Mouse (Mus musculus) neural tube, embryonic 13.5 days (tissue): ENCODE measurements around the gene Slc2a2. TPM values are rescaled to one million over a fixed set of nuclear protein-coding genes. Genes with fewer than 3 reads are reported as not detected.
A peak's percentile ranks its signal among the peaks of the same experiment; 100 is the strongest.
"Not testable (repeated sequence)": the region's sequence is repeated elsewhere in the genome, so short reads cannot be mapped to it uniquely, and the experiment has no call there.

Source experiments
- ATAC-seq: fragments of 200-750 bp; cut with Nextera tagmentation; 2 replicates; pipeline ENCODE4 v1.8.0; 2017; ENCODE audit warnings: low read depth, mild to moderate bottlenecking, moderate TSS enrichment, moderate library complexity
- H3K27ac ChIP-seq: fragments of 300-500 bp; sonication (generic); replicated peaks from 2 replicates; pipeline ENCODE4 v1.5.1; 2015; ENCODE audit warnings: moderate library complexity, mild to moderate bottlenecking, inconsistent platforms
- H3K27me3 ChIP-seq: fragments of 300-500 bp; sonication (generic); 2 replicates; pipeline ENCODE4 v1.6.1; 2015; ENCODE audit warnings: mild to moderate bottlenecking, inconsistent platforms
- H3K36me3 ChIP-seq: fragments of 300-500 bp; sonication (generic); 2 replicates; pipeline ENCODE4 v1.6.1; 2015; ENCODE audit warnings: mild to moderate bottlenecking, inconsistent platforms
- H3K4me1 ChIP-seq: fragments of 300-500 bp; sonication (generic); replicated peaks from 2 replicates; pipeline ENCODE4 v1.6.1; 2015; ENCODE audit warnings: inconsistent platforms
- H3K4me2 ChIP-seq: fragments of 300-500 bp; sonication (generic); 2 replicates; pipeline ENCODE4 v1.6.1; 2015; ENCODE audit warnings: inconsistent platforms, mild to moderate bottlenecking, moderate library complexity
- H3K4me3 ChIP-seq: fragments of 300-500 bp; sonication (generic); 2 replicates; pipeline ENCODE4 v1.5.1; 2015; ENCODE audit warnings: mild to moderate bottlenecking, inconsistent platforms
- H3K9ac ChIP-seq: fragments of 300-500 bp; sonication (generic); 2 replicates; pipeline ENCODE4 v1.6.1; 2015; ENCODE audit warnings: moderate library complexity, mild to moderate bottlenecking, inconsistent platforms
- H3K9me3 ChIP-seq: fragments of 300-500 bp; sonication (generic); 2 replicates; pipeline ENCODE4 v1.6.1; 2016; ENCODE audit warnings: inconsistent platforms
- WGBS: fragments of 180-500 bp; shearing (Covaris S2); methylation state at CpG from one replicate; pipeline ENCODE4 v1.1.7; 2015; 5-methylcytosine and 5-hydroxymethylcytosine counted together
- polyA plus RNA-seq: library from polyadenylated mRNA; unstranded; fragments of >200 nt; fragmentation: Nextera tagmentation; extraction: Ambion mirVana; gene quantifications from 2 replicates; pipeline ENCODE4 v1.2.1, GENCODE M21; 2015

Gene Slc2a2
- polyA plus RNA-seq, 1 experiment from 2014 or later: 0.15 TPM

GRCm38 (mm10) chr3:28736981-28737380 lies 39.3 kb downstream of the Slc2a2 start:
- Histone ChIP-seq H3K27me3 (no peaks in the 10 kb centered on the region), H3K9ac (no peak overlapping the region), H3K4me3 (no peak overlapping the region), H3K9me3 (no peaks in the 10 kb centered on the region), H3K36me3 (no peaks in the 10 kb centered on the region), H3K27ac (no peak overlapping the region), H3K4me2 (no peak overlapping the region), H3K4me1 (peaks cover 15% of the 10 kb centered on the region)
- peak; percentile 43; the same call in 1 of the 2 replicates for ATAC-seq
- WGBS: 41% methylated on average over 2 of the region's 2 CpGs

GRCm38 (mm10) chr3:28740353-28740752 lies 42.6 kb downstream of the Slc2a2 start:
- no peak overlapping the region for H3K4me2 ChIP-seq
- no peak overlapping the region for H3K27ac ChIP-seq
- H3K4me3 ChIP-seq: no peak overlapping the region
- no peak overlapping the region for H3K9ac ChIP-seq
- 21% methylated on average over 6 of the region's 6 CpGs for WGBS
- H3K9me3 ChIP-seq: no peaks in the 10 kb centered on the region
- ATAC-seq: no peak
- H3K4me1 ChIP-seq: peaks cover 15% of the 10 kb centered on the region
- no peaks in the 10 kb centered on the region for H3K36me3 ChIP-seq
- H3K27me3 ChIP-seq: no peaks in the 10 kb centered on the region

DNA sequence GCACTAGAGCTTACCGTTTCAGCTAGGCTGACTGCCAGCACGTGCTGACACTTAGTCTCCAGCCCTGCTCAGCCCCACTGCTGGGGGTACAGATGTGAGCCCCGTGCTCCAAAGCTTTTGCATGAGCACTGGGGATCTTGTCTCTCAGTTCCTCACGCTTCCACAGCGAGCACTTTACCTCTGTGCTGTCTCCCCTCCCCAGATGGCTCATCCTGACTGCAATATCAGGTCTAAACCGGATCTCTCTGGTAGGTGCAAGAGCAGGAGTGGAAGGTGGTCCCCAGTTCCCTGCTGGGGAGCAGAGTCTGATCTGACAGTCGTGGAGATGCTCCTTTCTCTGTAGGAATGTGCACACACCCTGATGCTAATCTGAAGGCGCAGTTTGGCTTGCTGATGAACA lies 45.5 kb downstream of the Slc2a2 start:
- no peaks in the 10 kb centered on the region for H3K9me3 ChIP-seq
- H3K4me3 ChIP-seq: no peak overlapping the region
- H3K4me2 ChIP-seq: no peak overlapping the region
- 57% methylated on average over 8 of the region's 8 CpGs for WGBS
- peaks cover 8% of the 10 kb centered on the region for H3K4me1 ChIP-seq
- no peak overlapping the region for H3K9ac ChIP-seq
- H3K27me3 ChIP-seq: no peaks in the 10 kb centered on the region
- no peak overlapping the region for H3K27ac ChIP-seq
- ATAC-seq: 0 out of 2 replicates have a peak, but pooled peaks have one; percentile 9
- H3K36me3 ChIP-seq: no peaks in the 10 kb centered on the region

DNA sequence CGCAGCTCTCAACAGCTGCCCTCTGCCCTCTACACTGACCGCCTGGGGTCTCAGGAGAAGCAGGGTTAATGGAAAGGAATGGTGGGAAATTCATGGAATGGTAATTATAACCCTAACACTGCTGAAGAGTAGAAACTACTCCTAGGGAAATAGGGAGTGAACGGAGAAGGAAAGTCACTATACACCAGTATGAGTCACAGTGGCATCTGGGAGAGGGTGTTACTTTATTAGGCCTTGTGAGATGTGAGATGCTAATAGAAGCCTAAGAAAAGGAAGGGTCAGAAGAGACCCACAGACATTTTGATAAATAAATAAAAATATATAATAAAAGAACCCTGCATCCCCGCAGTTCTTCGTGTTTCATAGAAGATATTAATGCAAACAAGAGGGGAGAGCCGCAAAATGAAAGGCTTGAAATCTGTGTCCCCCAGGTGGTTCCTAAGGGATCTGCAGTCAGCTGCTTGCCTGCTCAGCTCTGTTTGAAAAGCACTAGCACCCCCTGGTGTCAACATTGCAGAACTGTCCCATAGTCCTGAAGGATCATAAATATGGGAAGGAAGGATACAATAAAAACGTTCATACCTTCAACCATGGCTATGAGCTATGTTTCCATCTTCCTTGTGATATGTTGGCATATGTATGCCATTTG lies 48.3 kb downstream of the Slc2a2 start:
- no peaks in the 10 kb centered on the region for H3K9me3 ChIP-seq
- H3K4me3 ChIP-seq: no peak overlapping the region
- H3K36me3 ChIP-seq: no peaks in the 10 kb centered on the region
- peak; percentile 93 for ATAC-seq
- WGBS: 33% methylated on average over 7 of the region's 7 CpGs
- no peak overlapping the region for H3K9ac ChIP-seq
- H3K4me2 ChIP-seq: no peak overlapping the region
- no peak overlapping the region for H3K27ac ChIP-seq
- no peaks in the 10 kb centered on the region for H3K27me3 ChIP-seq
- H3K4me1 ChIP-seq: no peaks in the 10 kb centered on the region

- no peaks in the 10 kb centered on the region for H3K36me3 ChIP-seq
- no peaks in the 10 kb centered on the region for H3K9me3 ChIP-seq
- H3K9ac ChIP-seq: no peak overlapping the region
- H3K27me3 ChIP-seq: no peaks in the 10 kb centered on the region
- no peaks in the 10 kb centered on the region for H3K4me1 ChIP-seq
- no peak for ATAC-seq
- no peak overlapping the region for H3K4me2 ChIP-seq
- H3K4me3 ChIP-seq: no peak overlapping the region
- H3K27ac ChIP-seq: no peak overlapping the region
- WGBS: 89% methylated on average over 3 of the region's 3 CpGs
These were observed 50.4 kb downstream of the Slc2a2 start for GRCm38 (mm10) chr3:28748151-28748550.

DNA sequence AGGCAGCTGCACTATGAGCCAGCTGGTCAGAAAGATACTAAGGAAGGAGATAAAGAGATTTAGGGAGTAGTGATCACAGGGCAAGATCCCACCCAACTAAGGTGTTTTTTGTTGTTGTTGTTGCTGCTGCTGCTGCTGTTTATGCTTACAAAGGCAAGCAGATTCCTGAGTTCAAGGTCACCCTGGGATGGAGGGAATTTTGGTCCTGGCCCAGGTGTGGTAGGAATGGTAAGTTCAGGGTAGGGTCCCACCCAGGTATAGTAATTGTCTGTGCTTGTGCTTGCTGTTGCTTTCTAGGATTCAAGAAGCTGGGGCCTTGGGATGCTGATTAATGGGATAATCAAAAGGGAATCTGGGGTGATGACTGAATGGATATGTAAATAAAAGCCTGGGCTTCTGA lies 51.3 kb downstream of the Slc2a2 start:
- no peak for ATAC-seq
- H3K9ac ChIP-seq: no peak overlapping the region
- H3K27ac ChIP-seq: no peak overlapping the region
- H3K27me3 ChIP-seq: no peaks in the 10 kb centered on the region
- H3K4me1 ChIP-seq: no peaks in the 10 kb centered on the region
- no peak overlapping the region for H3K4me3 ChIP-seq
- H3K36me3 ChIP-seq: no peaks in the 10 kb centered on the region
- H3K4me2 ChIP-seq: no peak overlapping the region
- no peaks in the 10 kb centered on the region for H3K9me3 ChIP-seq

DNA sequence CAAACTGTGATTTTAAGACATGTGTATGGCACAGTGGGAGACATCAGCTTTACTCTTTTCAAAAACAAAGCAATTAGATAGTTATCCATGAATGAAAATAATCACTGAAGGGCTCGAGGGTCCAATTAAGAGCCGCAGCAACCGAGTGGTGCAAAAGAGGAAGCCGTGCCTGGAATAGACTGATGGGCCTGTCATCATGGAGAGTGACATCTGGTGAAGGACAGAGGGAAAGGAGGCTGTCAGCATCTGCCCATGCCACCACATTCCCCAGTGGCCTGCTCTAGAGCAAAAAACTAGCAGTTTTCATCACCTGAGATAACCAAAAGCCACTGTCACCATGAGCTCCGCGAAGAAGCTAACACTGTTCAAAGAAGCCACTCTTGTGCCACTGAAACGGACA lies 57.8 kb downstream of the Slc2a2 start:
- no peak overlapping the region for H3K4me2 ChIP-seq
- H3K4me1 ChIP-seq: peaks cover 12% of the 10 kb centered on the region; the same call in 1 of the 2 replicates
- H3K9ac ChIP-seq: no peak overlapping the region
- peak; percentile 69; the same call in 1 of the 2 replicates for ATAC-seq
- no peaks in the 10 kb centered on the region for H3K36me3 ChIP-seq
- no peak overlapping the region for H3K4me3 ChIP-seq
- H3K27me3 ChIP-seq: no peaks in the 10 kb centered on the region
- H3K9me3 ChIP-seq: no peaks in the 10 kb centered on the region
- 58% methylated on average over 7 of the region's 7 CpGs for WGBS
- H3K27ac ChIP-seq: no peak overlapping the region

GRCm38 (mm10) chr3:28761225-28761789 lies 63.6 kb downstream of the Slc2a2 start:
- H3K9me3 ChIP-seq: no peaks in the 10 kb centered on the region
- no peaks in the 10 kb centered on the region for H3K27me3 ChIP-seq
- H3K4me2 ChIP-seq: no peak overlapping the region
- H3K27ac ChIP-seq: no peak overlapping the region
- peak; percentile 77 for ATAC-seq
- no peak overlapping the region for H3K4me3 ChIP-seq
- no peaks in the 10 kb centered on the region for H3K36me3 ChIP-seq
- WGBS: 35% methylated on average over 8 of the region's 8 CpGs
- H3K4me1 ChIP-seq: 0 out of 2 replicates have a peak, but pooled peaks cover 7% of the 10 kb centered on the region
- H3K9ac ChIP-seq: no peak overlapping the region

GRCm38 (mm10) chr3:28766935-28767334 lies 69.2 kb downstream of the Slc2a2 start:
- no peaks in the 10 kb centered on the region for H3K36me3 ChIP-seq
- H3K4me1 ChIP-seq: no peaks in the 10 kb centered on the region
- no peak overlapping the region for H3K9ac ChIP-seq
- no peak overlapping the region for H3K4me2 ChIP-seq
- no peak overlapping the region for H3K4me3 ChIP-seq
- ATAC-seq: no peak
- H3K9me3 ChIP-seq: no peaks in the 10 kb centered on the region; the same call in 1 of the 2 replicates
- H3K27ac ChIP-seq: no peak overlapping the region
- H3K27me3 ChIP-seq: no peaks in the 10 kb centered on the region
- 90% methylated on average over 4 of the region's 4 CpGs for WGBS

DNA sequence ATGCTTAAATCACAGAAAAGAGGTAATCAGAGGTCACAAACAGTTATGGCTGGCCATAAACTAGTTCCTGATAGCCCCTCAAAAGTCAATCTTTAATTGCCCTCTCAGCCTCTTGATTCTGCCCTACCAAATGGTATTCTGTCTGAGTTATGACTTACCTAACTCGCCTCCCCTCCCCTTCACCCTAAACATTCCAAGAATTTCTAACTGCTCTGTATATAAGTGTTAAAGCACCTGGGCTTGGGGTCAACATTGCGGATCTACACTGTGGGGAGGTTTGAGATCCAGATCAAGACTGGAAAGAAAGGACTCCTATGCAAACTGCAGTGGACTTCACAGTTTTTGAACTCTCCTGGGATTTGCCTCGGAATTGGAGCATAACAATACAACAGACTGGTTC lies 70.5 kb downstream of the Slc2a2 start:
- no peaks in the 10 kb centered on the region; the same call in 1 of the 2 replicates for H3K9me3 ChIP-seq
- no peak overlapping the region for H3K9ac ChIP-seq
- H3K36me3 ChIP-seq: no peaks in the 10 kb centered on the region
- no peak overlapping the region for H3K4me2 ChIP-seq
- no peak for ATAC-seq
- no peaks in the 10 kb centered on the region for H3K27me3 ChIP-seq
- H3K4me3 ChIP-seq: no peak overlapping the region
- no peaks in the 10 kb centered on the region for H3K4me1 ChIP-seq
- H3K27ac ChIP-seq: no peak overlapping the region
- WGBS: 51% methylated on average over 3 of the region's 3 CpGs

DNA sequence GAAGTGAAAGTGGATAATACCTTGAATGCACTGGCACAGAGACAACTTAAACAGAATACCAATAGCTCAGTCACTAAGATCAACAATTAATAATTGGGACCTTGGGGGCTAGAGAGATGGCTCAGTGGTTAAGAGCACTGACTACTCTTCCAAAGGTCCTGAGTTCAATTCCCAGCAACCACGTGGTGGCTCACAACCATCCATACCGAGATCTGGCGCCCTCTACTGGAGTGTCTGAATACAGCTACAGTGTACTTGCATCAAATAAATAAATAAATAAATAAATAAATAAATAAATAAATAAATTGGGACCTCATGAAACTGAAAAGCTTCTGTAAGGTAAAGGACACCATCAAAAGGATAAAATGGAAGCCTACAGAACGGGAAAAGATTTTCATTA lies 75.2 kb downstream of the Slc2a2 start:
- H3K27ac ChIP-seq, H3K4me2 ChIP-seq, ATAC-seq, H3K4me1 ChIP-seq, H3K9me3 ChIP-seq, H3K4me3 ChIP-seq, H3K9ac ChIP-seq, H3K36me3 ChIP-seq, H3K27me3 ChIP-seq: not testable (repeated sequence)
- WGBS: 73% methylated on average over 4 of the region's 4 CpGs

- WGBS: 92% methylated on average over 7 of the region's 7 CpGs
- ATAC-seq: no peak
- Histone ChIP-seq H3K27ac (no peak overlapping the region), H3K9ac (no peak overlapping the region), H3K9me3 (no peaks in the 10 kb centered on the region; the same call in 1 of the 2 replicates), H3K4me2 (no peak overlapping the region), H3K4me1 (no peaks in the 10 kb centered on the region), H3K4me3 (no peak overlapping the region), H3K27me3 (no peaks in the 10 kb centered on the region), H3K36me3 (no peaks in the 10 kb centered on the region)
These were observed 77.7 kb downstream of the Slc2a2 start for GRCm38 (mm10) chr3:28775361-28775760.

- no peak overlapping the region for H3K9ac ChIP-seq
- peaks cover 5% of the 10 kb centered on the region for H3K4me1 ChIP-seq
- no peaks in the 10 kb centered on the region; the same call in 1 of the 2 replicates for H3K9me3 ChIP-seq
- no peak for ATAC-seq
- no peak overlapping the region for H3K4me3 ChIP-seq
- no peaks in the 10 kb centered on the region for H3K36me3 ChIP-seq
- no peak overlapping the region for H3K27ac ChIP-seq
- H3K4me2 ChIP-seq: no peak overlapping the region
- H3K27me3 ChIP-seq: no peaks in the 10 kb centered on the region
- 94% methylated on average over 1 of the region's 1 CpGs for WGBS
These were observed 78.3 kb downstream of the Slc2a2 start for GRCm38 (mm10) chr3:28775958-28776357.
